Mouse (Mus musculus): ENCODE results near the gene Trpm6. TPM values are rescaled to one million over a fixed set of nuclear protein-coding genes. Genes with fewer than 3 reads are reported as not detected.

Trpm6 gene
- polyA plus RNA-seq, 1 experiment from 2014 or later: 1.4 TPM

DNA sequence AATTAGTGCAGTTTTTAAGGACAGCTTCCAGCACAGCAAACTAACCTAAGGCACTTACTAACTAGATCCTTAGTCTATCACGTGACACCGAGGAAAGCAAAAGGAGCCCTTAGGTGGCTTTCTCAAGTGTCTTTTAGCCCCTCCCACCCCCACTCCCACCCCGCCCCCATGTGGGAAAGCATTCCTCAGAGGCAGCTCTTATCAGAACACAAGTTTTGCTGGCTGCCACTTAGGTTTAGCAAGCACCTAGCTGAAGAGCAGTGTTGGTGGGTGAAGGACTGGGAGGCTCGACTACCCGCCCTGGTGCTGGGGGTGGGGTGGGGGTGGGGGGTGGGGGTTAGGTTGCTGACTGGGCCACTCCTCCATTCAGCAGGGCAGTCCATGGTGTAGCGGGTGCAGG, 8.5 kb downstream of the Trpm6 start:
- no peak overlapping the region for H3K27ac ChIP-seq
- 0 out of 2 replicates have a peak, but pooled peaks cover 3% of the 10 kb centered on the region for H3K4me1 ChIP-seq (replicated peaks; ENCODE audit: insufficient read depth, low read length)
- H3K9me3 ChIP-seq (replicated peaks; ENCODE audit: low read length): no peaks in the 10 kb centered on the region
- 34% methylated on average over 6 of the region's 6 CpGs for WGBS
- peak; percentile 76 for ATAC-seq (replicated peaks; ENCODE audit: low FRiP score, low read depth)
- no peak overlapping the region for H3K4me2 ChIP-seq (ENCODE audit: low read length)
- no peak for DNase-seq (ENCODE audit: low spot score)
- H3K36me3 ChIP-seq (ENCODE audit: insufficient read depth, low read length): no peaks in the 10 kb centered on the region
- no peak overlapping the region for H3K4me3 ChIP-seq (replicated peaks; ENCODE audit: low read depth, low read length)
- no peaks in the 10 kb centered on the region for H3K27me3 ChIP-seq (ENCODE audit: insufficient read depth, low read length)
- no peak overlapping the region for H3K9ac ChIP-seq (ENCODE audit: low read depth, low read length)
- TF ChIP-seq CTCF (IDR thresholded peaks at IDR 0.05; ENCODE audit: low read depth): no peak

GRCm38 (mm10) chr19:18758916-18759315, 9.1 kb downstream of the Trpm6 start:
- DNase-seq (ENCODE audit: low spot score) (peak; percentile 66), ATAC-seq (replicated peaks; ENCODE audit: low FRiP score, low read depth) (peak; percentile 90)
- H3K4me1 ChIP-seq (replicated peaks; ENCODE audit: insufficient read depth, low read length): 0 out of 2 replicates have a peak, but pooled peaks cover 3% of the 10 kb centered on the region
- no peak for TF ChIP-seq CTCF (IDR thresholded peaks at IDR 0.05; ENCODE audit: low read depth)
- H3K9me3 ChIP-seq (replicated peaks; ENCODE audit: low read length): no peaks in the 10 kb centered on the region
- no peaks in the 10 kb centered on the region for H3K36me3 ChIP-seq (ENCODE audit: insufficient read depth, low read length)
- H3K27me3 ChIP-seq (ENCODE audit: insufficient read depth, low read length): no peaks in the 10 kb centered on the region
- H3K27ac ChIP-seq: peak overlapping the region; percentile 3; the same call in 1 of the 2 replicates
- H3K9ac ChIP-seq (ENCODE audit: low read depth, low read length): no peak overlapping the region
- H3K4me2 ChIP-seq (ENCODE audit: low read length): no peak overlapping the region
- WGBS: 23% methylated on average over 9 of the region's 9 CpGs
- H3K4me3 ChIP-seq (replicated peaks; ENCODE audit: low read depth, low read length): no peak overlapping the region

GRCm38 (mm10) chr19:18766399-18766798, 16.6 kb downstream of the Trpm6 start:
- no peaks in the 10 kb centered on the region for H3K4me1 ChIP-seq (replicated peaks; ENCODE audit: insufficient read depth, low read length)
- WGBS: 74% methylated on average over 5 of the region's 5 CpGs

GRCm38 (mm10) chr19:18771048-18771447, 21.3 kb downstream of the Trpm6 start:
- 73% methylated on average over 1 of the region's 1 CpGs for WGBS
- no peaks in the 10 kb centered on the region for H3K9me3 ChIP-seq (replicated peaks; ENCODE audit: low read length)
- DNase-seq (ENCODE audit: low spot score) (no peak), ATAC-seq (replicated peaks; ENCODE audit: low FRiP score, low read depth) (no peak)
- no peak overlapping the region for H3K9ac ChIP-seq (ENCODE audit: low read depth, low read length)
- no peak overlapping the region for H3K4me2 ChIP-seq (ENCODE audit: low read length)
- H3K27me3 ChIP-seq (ENCODE audit: insufficient read depth, low read length): no peaks in the 10 kb centered on the region
- no peaks in the 10 kb centered on the region for H3K4me1 ChIP-seq (replicated peaks; ENCODE audit: insufficient read depth, low read length)
- H3K36me3 ChIP-seq (ENCODE audit: insufficient read depth, low read length): no peaks in the 10 kb centered on the region
- no peak overlapping the region for H3K27ac ChIP-seq
- TF ChIP-seq CTCF (IDR thresholded peaks at IDR 0.05; ENCODE audit: low read depth): no peak
- H3K4me3 ChIP-seq (replicated peaks; ENCODE audit: low read depth, low read length): no peak overlapping the region

More at GRCm38 (mm10) chr19:18766399-18766798, 16.6 kb downstream of the Trpm6 start:
- no peak for TF ChIP-seq CTCF (IDR thresholded peaks at IDR 0.05; ENCODE audit: low read depth)
- Histone ChIP-seq H3K9me3 (replicated peaks; ENCODE audit: low read length) (no peaks in the 10 kb centered on the region), H3K27me3 (ENCODE audit: insufficient read depth, low read length) (no peaks in the 10 kb centered on the region), H3K9ac (ENCODE audit: low read depth, low read length) (no peak overlapping the region), H3K27ac (no peak overlapping the region), H3K36me3 (ENCODE audit: insufficient read depth, low read length) (no peaks in the 10 kb centered on the region), H3K4me2 (ENCODE audit: low read length) (no peak overlapping the region), H3K4me3 (replicated peaks; ENCODE audit: low read depth, low read length) (no peak overlapping the region)
- no peak for ATAC-seq (replicated peaks; ENCODE audit: low FRiP score, low read depth)
- no peak for DNase-seq (ENCODE audit: low spot score)

DNA sequence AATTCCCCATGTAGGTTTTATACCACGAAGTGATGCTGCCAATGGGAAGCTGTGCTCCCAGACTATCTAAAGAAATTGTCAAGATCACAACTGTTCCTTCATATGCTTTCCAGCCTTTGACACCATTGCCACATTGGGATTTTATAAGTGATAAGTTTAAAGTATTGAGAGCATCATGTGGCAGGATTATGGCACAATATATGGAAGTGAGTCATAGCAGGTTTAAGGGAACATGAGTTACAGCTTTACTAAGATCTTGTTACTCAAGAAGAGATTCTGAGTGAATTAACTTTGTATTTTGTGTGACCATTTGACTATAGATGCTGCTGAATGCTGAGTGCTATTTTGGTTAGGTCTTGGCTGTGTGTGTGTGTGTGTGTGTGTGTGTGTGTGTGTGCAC, 21.8 kb downstream of the Trpm6 start:
- no peak for TF ChIP-seq CTCF (IDR thresholded peaks at IDR 0.05; ENCODE audit: low read depth)
- H3K9ac ChIP-seq (ENCODE audit: low read depth, low read length): no peak overlapping the region
- no peaks in the 10 kb centered on the region for H3K27me3 ChIP-seq (ENCODE audit: insufficient read depth, low read length)
- H3K27ac ChIP-seq: no peak overlapping the region
- no peak overlapping the region for H3K4me2 ChIP-seq (ENCODE audit: low read length)
- no peaks in the 10 kb centered on the region for H3K9me3 ChIP-seq (replicated peaks; ENCODE audit: low read length)
- no peak for ATAC-seq (replicated peaks; ENCODE audit: low FRiP score, low read depth)
- WGBS: 77% methylated on average over 1 of the region's 1 CpGs
- H3K36me3 ChIP-seq (ENCODE audit: insufficient read depth, low read length): no peaks in the 10 kb centered on the region
- no peak for DNase-seq (ENCODE audit: low spot score)
- no peaks in the 10 kb centered on the region for H3K4me1 ChIP-seq (replicated peaks; ENCODE audit: insufficient read depth, low read length)
- no peak overlapping the region for H3K4me3 ChIP-seq (replicated peaks; ENCODE audit: low read depth, low read length)

GRCm38 (mm10) chr19:18772888-18773488, 23.2 kb downstream of the Trpm6 start:
- ATAC-seq (replicated peaks; ENCODE audit: low FRiP score, low read depth): no peak
- 75% methylated on average over 5 of the region's 5 CpGs for WGBS
- Histone ChIP-seq H3K9me3 (replicated peaks; ENCODE audit: low read length) (no peaks in the 10 kb centered on the region), H3K4me1 (replicated peaks; ENCODE audit: insufficient read depth, low read length) (no peaks in the 10 kb centered on the region), H3K27ac (no peak overlapping the region), H3K4me2 (ENCODE audit: low read length) (no peak overlapping the region), H3K9ac (ENCODE audit: low read depth, low read length) (no peak overlapping the region), H3K36me3 (ENCODE audit: insufficient read depth, low read length) (no peaks in the 10 kb centered on the region), H3K4me3 (replicated peaks; ENCODE audit: low read depth, low read length) (no peak overlapping the region), H3K27me3 (ENCODE audit: insufficient read depth, low read length) (no peaks in the 10 kb centered on the region)
- DNase-seq (ENCODE audit: low spot score): no peak
- TF ChIP-seq CTCF (IDR thresholded peaks at IDR 0.05; ENCODE audit: low read depth): no peak

GRCm38 (mm10) chr19:18774085-18774484, 24.3 kb downstream of the Trpm6 start:
- DNase-seq (ENCODE audit: low spot score) (no peak), ATAC-seq (replicated peaks; ENCODE audit: low FRiP score, low read depth) (no peak)
- Histone ChIP-seq H3K27ac (no peak overlapping the region), H3K4me1 (replicated peaks; ENCODE audit: insufficient read depth, low read length) (no peaks in the 10 kb centered on the region), H3K9ac (ENCODE audit: low read depth, low read length) (no peak overlapping the region), H3K4me3 (replicated peaks; ENCODE audit: low read depth, low read length) (no peak overlapping the region), H3K27me3 (ENCODE audit: insufficient read depth, low read length) (no peaks in the 10 kb centered on the region), H3K4me2 (ENCODE audit: low read length) (no peak overlapping the region), H3K36me3 (ENCODE audit: insufficient read depth, low read length) (no peaks in the 10 kb centered on the region), H3K9me3 (replicated peaks; ENCODE audit: low read length) (no peaks in the 10 kb centered on the region)
- 22% methylated on average over 1 of the region's 1 CpGs for WGBS
- no peak for TF ChIP-seq CTCF (IDR thresholded peaks at IDR 0.05; ENCODE audit: low read depth)

Measured in kidney, postnatal 0 days (tissue).